Comparison of ENCODE assay signal across 1 mouse cellular context in the genomic region with DNA sequence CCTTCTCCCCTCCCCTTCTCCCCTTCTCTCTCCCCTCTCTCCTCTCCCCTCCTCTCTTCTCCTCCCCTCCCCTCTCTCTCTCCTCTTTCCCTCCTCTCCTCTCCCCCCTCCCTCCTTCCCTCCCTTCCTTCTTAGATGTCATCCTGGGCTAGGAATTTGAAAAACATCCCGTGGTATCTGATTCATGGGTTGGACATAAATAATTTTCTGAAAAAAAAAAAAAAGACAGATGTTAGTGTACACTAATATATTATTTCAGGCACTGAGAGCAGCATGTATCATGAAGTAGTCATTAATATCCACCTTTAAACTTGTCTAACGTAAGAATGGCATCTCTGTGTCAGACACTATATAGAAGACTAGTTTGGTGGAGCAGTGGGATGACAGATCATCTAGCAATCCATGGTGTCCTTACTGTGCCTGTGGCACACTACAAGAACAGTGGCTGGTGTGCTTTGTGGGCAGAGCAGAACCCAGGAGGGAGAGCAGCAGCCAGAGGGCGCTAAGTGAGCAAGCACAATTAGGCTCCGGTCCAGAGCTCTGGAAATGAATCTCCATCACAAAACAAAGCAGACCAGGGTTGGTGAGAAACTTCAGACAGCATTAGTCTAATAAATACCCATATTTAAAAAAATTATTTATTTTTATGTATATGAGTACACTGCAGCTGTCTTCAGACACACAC.
TF ChIP-seq lines count a peak whose summit lies in the region.

No protein-coding gene starts in this region.

TF ChIP-seq in MEL, 35 proteins besides CTCF, POLR2A, EP300 and RAD21 (continued from another document):
- TF ChIP-seq USF2 (IDR thresholded peaks at IDR 0.05; ENCODE audit: borderline replicate concordance in 1 of 2, insufficient read depth in 1 of 2, low read depth in 1 of 2, low read length in 2 of 2) (no peak), POLR2AphosphoS5 (IDR thresholded peaks at IDR 0.05; ENCODE audit: borderline replicate concordance, low read depth, low read length) (no peak), TCF12 (IDR thresholded peaks at IDR 0.05; ENCODE audit: low read depth, low read length) (no peak), MXI1 (IDR thresholded peaks at IDR 0.05; ENCODE audit: low read depth, low read length) (no peak), ETS1 (IDR thresholded peaks at IDR 0.05; ENCODE audit: low read depth, low read length) (no peak), MYC (IDR thresholded peaks at IDR 0.05; ENCODE audit: low read depth, low read length) (no peak), ELF1 (IDR thresholded peaks at IDR 0.05; ENCODE audit: low read depth, low read length) (no peak), TAL1 (IDR thresholded peaks at IDR 0.05; ENCODE audit: low read length) (no peak), ZKSCAN1 (IDR thresholded peaks at IDR 0.05; ENCODE audit: low read depth, low read length) (no peak)
